Mouse (Mus musculus) bone marrow, adult 2 months (tissue): Measurements from ENCODE around the gene Cemip2. TPM values are rescaled to one million over a fixed set of nuclear protein-coding genes. Genes with fewer than 3 reads are reported as not detected.

Experiments
- H3K27ac ChIP-seq: fragments of 200-500 bp; 2 replicates; pipeline ENCODE4 v1.5.1; 2012; ENCODE audit warnings: low read depth, mild to moderate bottlenecking, control low read depth, inconsistent platforms, low read length; ENCODE audit not compliant: control insufficient read depth, poor library complexity, insufficient read depth
- H3K4me1 ChIP-seq: fragments of 200-500 bp; 2 replicates; pipeline ENCODE4 v1.6.1; 2011; ENCODE audit warnings: low read length; ENCODE audit not compliant: control insufficient read depth, insufficient read depth
- H3K4me3 ChIP-seq: fragments of 200-500 bp; replicated peaks from 2 replicates; pipeline ENCODE3; 2011; ENCODE audit warnings: mild to moderate bottlenecking, low read depth, low read length, control low read depth; ENCODE audit not compliant: control insufficient read depth
- CTCF ChIP-seq: fragments of 200-500 bp; IDR thresholded peaks from 2 replicates; pipeline ENCODE4 v1.5.1; 2011; ENCODE audit warnings: low read length, control low read depth; ENCODE audit not compliant: control insufficient read depth, insufficient read depth
- POLR2A ChIP-seq: fragments of 200-500 bp; IDR thresholded peaks from 2 replicates; pipeline ENCODE4 v1.6.1; 2011; ENCODE audit warnings: low read depth, mild to moderate bottlenecking, control low read depth, low read length, borderline replicate concordance; ENCODE audit not compliant: control insufficient read depth
- WGBS: fragments of 180-500 bp; shearing (Covaris S2); methylation state at CpG from one replicate; pipeline ENCODE4 v1.1.7; 2018; 5-methylcytosine and 5-hydroxymethylcytosine counted together
- polyA plus RNA-seq: library from polyadenylated mRNA; stranded (reverse); fragments of >200 nt; gene quantifications from 2 replicates; pipeline ENCODE4 v1.2.4, GENCODE M21; 2011; ENCODE audit warnings: low replicate concordance; ENCODE audit not compliant: missing spikeins, insufficient read depth, insufficient read length

Gene Cemip2
- polyA plus RNA-seq, 1 experiment: 6.9 TPM

DNA sequence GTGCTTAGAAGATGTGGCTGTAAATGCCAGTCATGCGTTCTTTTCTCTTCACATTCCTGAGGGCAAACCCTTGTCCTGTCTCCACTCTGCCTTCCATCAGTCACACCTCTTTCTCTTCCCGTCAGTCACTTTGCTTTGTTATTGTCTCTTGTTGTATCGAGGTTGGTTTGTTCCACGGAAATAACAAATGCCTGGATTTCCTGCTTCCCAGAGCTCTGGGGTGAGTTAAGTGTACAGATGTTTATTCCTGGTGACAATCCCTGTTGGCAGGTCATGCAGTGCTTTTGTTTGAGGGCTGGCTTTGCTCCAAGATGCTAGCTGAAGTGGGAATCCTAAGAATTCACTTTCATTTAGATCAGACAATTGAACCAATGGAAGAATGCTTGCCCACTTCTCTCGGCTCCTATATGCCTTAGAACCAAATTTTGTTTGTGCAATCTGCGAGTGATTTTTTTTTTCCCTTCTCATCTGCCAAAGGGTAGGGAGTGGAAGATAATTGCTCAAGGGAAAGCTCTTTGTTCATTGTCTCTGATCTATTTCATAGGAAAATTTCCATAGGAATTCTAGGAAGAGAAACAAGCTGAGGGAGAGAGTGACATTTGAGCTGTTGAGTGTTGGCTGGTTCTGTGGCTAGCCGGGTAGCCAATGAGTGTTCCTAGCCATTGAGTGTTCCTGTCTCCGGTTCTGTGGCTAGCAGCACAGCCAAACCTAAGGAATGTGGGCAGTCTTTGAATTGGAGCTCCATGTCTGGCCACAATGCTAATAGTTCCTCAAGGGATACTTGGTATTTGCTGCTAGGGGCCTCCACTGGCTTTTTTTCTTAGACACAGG, 104.2 kb downstream of the Cemip2 start:
- no peak for TF ChIP-seq CTCF
- TF ChIP-seq POLR2A: no peak
- no peaks in the 10 kb centered on the region for H3K4me1 ChIP-seq
- no peak overlapping the region for H3K27ac ChIP-seq
- no peak overlapping the region for H3K4me3 ChIP-seq
- 82% methylated on average over 8 of the region's 8 CpGs for WGBS

DNA sequence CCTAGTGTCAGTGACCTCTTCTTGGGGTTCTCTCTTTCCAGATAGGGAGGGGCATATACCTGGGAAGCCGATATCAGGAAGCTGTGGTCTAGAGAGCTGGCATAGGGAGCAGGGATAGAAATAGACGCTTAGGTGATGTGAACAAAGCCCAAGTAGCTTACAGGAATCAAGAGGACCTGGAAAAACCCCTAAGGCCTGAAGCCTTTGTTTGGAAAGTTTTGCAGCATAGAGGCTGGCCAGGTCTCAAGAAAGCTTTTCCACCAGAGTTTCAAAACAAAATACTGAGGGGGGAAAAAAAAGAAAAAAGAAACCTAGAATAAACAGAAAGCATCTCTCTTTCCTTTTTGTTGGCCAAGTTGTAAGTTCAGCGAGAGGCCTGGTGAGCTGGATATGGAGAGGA, 104.9 kb downstream of the Cemip2 start:
- H3K27ac ChIP-seq: no peak overlapping the region
- H3K4me1 ChIP-seq: no peaks in the 10 kb centered on the region
- 51% methylated on average over 3 of the region's 3 CpGs for WGBS
- no peak for TF ChIP-seq CTCF
- TF ChIP-seq POLR2A: no peak
- H3K4me3 ChIP-seq: no peak overlapping the region

DNA sequence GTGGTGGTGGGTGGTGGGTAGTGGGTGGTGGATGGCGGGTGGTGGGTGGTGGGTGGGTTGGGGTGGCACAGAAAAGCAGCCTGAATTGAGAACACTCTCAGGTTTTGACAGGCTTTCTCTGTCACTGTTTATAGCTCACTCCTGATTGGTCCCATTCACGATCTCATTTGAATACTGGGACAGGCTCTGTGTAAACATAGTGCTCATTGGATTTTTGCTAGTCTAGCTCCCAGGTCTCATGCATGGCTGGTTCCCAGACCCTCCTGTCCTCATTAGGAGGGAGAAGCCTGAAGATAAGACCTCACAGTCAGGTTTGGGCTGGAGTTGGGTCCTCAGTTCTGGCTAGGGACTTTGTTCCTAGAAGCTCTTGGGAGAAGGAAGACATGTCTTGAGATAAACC, 105.8 kb downstream of the Cemip2 start:
- TF ChIP-seq POLR2A: no peak
- no peak for TF ChIP-seq CTCF
- Histone ChIP-seq H3K4me3 (no peak overlapping the region), H3K27ac (no peak overlapping the region), H3K4me1 (no peaks in the 10 kb centered on the region)
- WGBS: 82% methylated on average over 2 of the region's 2 CpGs

DNA sequence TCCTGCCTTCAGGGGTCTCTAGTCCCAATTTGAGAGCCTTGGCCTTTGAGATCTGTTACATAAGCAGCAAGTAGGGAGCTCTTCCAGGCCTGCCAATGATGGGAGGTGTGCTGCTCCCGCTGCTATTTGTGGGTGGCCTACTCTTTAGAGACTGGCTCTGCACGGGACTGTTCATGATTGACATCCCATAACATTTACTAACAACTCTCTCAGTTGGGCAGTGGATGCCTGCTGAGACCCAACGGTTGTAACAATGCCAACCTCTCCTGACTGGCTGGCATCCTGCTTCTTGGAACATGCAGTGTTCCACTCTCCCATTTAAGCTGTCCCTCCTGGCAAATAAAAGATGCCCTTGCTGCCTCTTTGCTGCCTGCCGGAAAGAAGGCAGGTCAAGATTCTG, 106.2 kb downstream of the Cemip2 start:
- H3K4me1 ChIP-seq: no peaks in the 10 kb centered on the region

DNA sequence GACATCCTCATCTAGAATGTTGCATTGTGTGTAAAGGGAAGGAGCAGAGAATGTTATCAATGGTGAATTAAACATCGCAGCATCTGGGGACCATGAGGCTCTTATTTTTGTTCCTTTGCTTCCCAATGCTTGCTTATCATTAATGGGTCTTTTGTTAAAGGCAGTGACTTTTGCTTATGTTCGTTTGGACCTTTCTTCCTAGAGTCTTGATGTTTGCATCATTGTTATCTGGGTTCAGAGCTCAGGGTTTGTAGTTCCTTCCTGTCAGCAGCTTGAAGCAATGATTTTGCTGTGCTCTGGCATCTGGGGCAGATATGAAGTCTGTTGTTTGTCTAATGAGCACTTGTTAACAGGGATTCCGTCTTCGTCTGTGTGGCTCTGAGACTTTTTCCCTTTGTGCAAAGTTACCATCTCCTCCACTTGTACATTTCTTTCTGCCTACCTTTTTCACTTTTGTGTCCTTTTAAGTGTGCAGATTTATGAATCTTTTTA, 108.1 kb downstream of the Cemip2 start:
- WGBS: 42% methylated on average over 4 of the region's 4 CpGs
- Histone ChIP-seq H3K4me1 (no peaks in the 10 kb centered on the region), H3K4me3 (no peak overlapping the region), H3K27ac (no peak overlapping the region)
- no peak for TF ChIP-seq POLR2A
- TF ChIP-seq CTCF: no peak

More for the DNA sequence above, 106.2 kb downstream of the Cemip2 start:
- no peak for TF ChIP-seq POLR2A
- no peak for TF ChIP-seq CTCF
- 73% methylated on average over 4 of the region's 4 CpGs for WGBS
- no peak overlapping the region for H3K4me3 ChIP-seq
- no peak overlapping the region for H3K27ac ChIP-seq

DNA sequence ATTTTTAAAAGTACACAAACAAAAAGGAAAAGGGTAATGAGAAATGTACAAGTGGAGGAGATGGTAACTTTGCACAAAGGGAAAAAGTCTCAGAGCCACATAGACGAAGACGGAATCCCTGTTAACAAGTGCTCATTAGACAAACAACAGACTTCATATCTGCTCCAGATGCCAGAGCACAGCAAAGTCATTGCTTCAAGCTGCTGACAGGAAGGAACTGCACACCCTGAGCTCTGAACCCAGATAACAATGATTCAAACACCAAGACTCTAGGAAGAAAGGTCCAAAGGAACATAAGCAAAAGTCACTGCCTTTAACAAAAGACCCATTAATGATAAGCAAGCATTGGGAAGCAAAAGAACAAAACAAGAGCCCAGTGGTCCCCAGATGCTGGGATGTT, 112.6 kb downstream of the Cemip2 start:
- TF ChIP-seq POLR2A (no peak), CTCF (no peak)
- Histone ChIP-seq H3K27ac (no peak overlapping the region), H3K4me1 (peaks cover 1% of the 10 kb centered on the region; the same call in 1 of the 2 replicates), H3K4me3 (no peak overlapping the region)
- WGBS: 58% methylated on average over 2 of the region's 2 CpGs

DNA sequence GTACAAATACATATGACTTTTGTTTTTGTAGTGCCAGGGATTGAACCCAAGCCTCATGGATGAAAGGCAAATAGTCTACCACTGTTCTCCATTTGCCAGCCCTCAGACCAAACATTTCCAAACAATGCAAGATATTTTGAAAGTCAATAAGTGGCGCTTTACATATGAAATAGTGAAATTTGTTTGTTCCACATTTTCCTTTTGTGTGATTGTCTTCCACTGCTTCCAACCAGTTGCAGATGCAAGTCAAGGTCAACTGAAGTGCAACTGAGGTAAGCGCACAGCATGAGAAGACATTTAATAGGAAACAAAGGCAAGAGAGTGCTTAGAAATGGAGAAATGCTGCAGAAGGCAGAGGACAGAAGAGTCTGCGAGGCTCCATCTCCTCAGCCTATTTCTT, 116.7 kb downstream of the Cemip2 start:
- Histone ChIP-seq H3K4me1 (peaks cover 6% of the 10 kb centered on the region), H3K4me3 (no peak overlapping the region), H3K27ac (no peak overlapping the region)
- TF ChIP-seq POLR2A (no peak), CTCF (no peak)
- WGBS: 78% methylated on average over 3 of the region's 3 CpGs

DNA sequence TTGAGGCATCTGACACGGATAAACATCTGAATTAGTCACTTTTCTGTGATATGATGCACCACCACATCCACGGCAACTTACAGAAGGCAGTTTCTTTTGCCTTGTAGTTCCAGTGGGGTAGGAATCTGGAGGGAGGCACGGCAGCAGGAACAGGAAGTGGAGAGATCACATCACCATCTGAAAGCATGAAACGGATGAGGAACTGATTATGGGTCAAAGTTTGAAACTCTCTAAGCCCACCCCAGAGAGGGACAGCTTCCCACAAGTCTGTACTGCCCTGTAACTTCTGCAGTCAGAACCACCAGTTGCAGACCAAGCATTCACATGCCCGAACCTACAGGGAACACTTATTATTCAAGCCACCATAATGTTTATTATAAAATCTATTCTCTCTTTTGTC, 117.4 kb downstream of the Cemip2 start:
- TF ChIP-seq POLR2A (no peak), CTCF (no peak)
- WGBS: 20% methylated on average over 5 of the region's 5 CpGs
- Histone ChIP-seq H3K4me1 (peaks cover 6% of the 10 kb centered on the region), H3K4me3 (no peak overlapping the region), H3K27ac (no peak overlapping the region)
